8 mouse cellular contexts compared by ENCODE assay signal in the genomic region with DNA sequence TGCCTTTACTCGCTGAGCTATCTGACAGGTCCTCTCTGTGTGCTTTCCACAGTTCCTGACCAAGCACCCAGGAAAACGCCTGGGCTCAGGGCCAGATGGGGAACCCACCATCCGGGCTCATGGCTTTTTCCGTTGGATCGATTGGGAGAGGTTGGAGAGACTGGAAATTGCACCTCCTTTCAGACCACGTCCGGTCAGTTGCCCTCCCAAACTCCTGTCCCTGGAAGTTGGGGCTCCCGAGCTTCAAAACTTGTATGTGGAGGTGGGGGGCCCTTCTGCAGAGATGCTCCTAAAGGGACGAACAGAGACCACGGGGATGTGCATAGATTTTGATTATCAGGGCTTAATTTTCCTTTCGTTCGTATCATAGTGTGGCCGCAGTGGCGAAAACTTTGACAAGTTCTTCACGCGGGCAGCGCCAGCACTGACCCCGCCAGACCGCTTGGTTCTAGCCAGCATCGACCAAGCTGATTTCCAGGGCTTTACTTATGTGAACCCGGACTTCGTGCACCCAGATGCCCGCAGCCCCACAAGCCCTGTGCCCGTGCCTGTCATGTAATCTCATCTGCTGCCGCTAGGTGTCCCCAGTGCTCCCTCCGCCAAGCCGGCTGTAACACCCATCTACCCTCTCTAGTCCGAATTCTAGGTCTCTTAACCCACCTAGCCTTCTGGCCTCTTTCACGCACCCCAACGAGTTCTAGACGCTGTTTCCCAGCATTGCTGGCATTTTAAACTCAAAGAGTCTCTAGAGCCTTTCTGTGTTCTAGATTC. TPM values are rescaled to one million over a fixed set of nuclear protein-coding genes. Genes with fewer than 3 reads are reported as not detected.
DNase-seq lines count a peak whose midpoint lies in the region; ATAC-seq and TF ChIP-seq lines count a peak whose summit lies in the region.

No protein-coding gene starts in this region.

- TF ChIP-seq EP300 in heart, adult 2 months (IDR thresholded peaks at IDR 0.05; ENCODE audit: insufficient read depth, low read depth, low read length): no peak

- intact Hi-C loops in heart, adult 2 months (cut with DNase I): loop anchor here (1.0 to 5.0 kb wide), 2 partner anchors 68 to 118 kb away; no protein-coding TSS in a partner anchor

- 18% methylated on average over 31 of the region's 31 CpGs for WGBS in embryonic facial prominence, embryonic 11.5 days
- 25% methylated on average over 31 of the region's 31 CpGs for WGBS in heart, adult 2 months
- 20% methylated on average over 31 of the region's 31 CpGs for WGBS in limb, embryonic 12.5 days
- WGBS in midbrain, embryonic 16.5 days: 23% methylated on average over 31 of the region's 31 CpGs
- 22% methylated on average over 31 of the region's 31 CpGs for WGBS in spleen, adult 2 months

- DNase-seq in 3134 (ENCODE audit: extremely low read depth, insufficient read length, low spot score): peak; percentile 60
- peak; percentile 86 for DNase-seq in adrenal gland, postnatal 14 days
- peak; percentile 80 for DNase-seq in embryonic facial prominence, embryonic 11.5 days (ENCODE audit: low spot score)
- DNase-seq in heart, adult 2 months: peak; percentile 76 to 86
- DNase-seq in kidney, adult 8-10 months: peak; percentile 49 to 77
- DNase-seq in spleen, adult 2 months (ENCODE audit: low read depth in 1 of 2, low spot score in 2 of 2): peak; percentile 26 to 71

- no peaks in the 10 kb centered on the region for H3K4me1 ChIP-seq in embryonic facial prominence, embryonic 11.5 days (ENCODE audit: control insufficient read depth, insufficient read depth, low read length)
- H3K4me1 ChIP-seq in heart, adult 2 months (ENCODE audit: control insufficient read depth, insufficient read depth, low read length): no peaks in the 10 kb centered on the region
- peaks cover 21% of the 10 kb centered on the region for H3K4me1 ChIP-seq in limb, embryonic 12.5 days (replicated peaks)
- peaks cover 16% of the 10 kb centered on the region for H3K4me1 ChIP-seq in midbrain, embryonic 16.5 days (ENCODE audit: control insufficient read depth, insufficient read depth, low read length)
- no peaks in the 10 kb centered on the region for H3K4me1 ChIP-seq in spleen, adult 2 months (ENCODE audit: control insufficient read depth, insufficient read depth, insufficient read length)

- H3K9me3 ChIP-seq in embryonic facial prominence, embryonic 11.5 days (replicated peaks; ENCODE audit: control insufficient read depth, low read length): no peaks in the 10 kb centered on the region
- no peaks in the 10 kb centered on the region for H3K9me3 ChIP-seq in limb, embryonic 12.5 days
- H3K9me3 ChIP-seq in midbrain, embryonic 16.5 days (replicated peaks; ENCODE audit: control insufficient read depth, low read length, poor library complexity, severe bottlenecking): no peaks in the 10 kb centered on the region

- H3K27ac ChIP-seq in embryonic facial prominence, embryonic 11.5 days (replicated peaks; ENCODE audit: low read depth, low read length): no peak overlapping the region
- no peak overlapping the region for H3K27ac ChIP-seq in heart, adult 2 months
- H3K27ac ChIP-seq in limb, embryonic 12.5 days: no peak overlapping the region
- no peak overlapping the region for H3K27ac ChIP-seq in midbrain, embryonic 16.5 days (ENCODE audit: low read length)
- no peak overlapping the region for H3K27ac ChIP-seq in spleen, adult 2 months (ENCODE audit: insufficient read depth, low read length)

- no peak for TF ChIP-seq POLR2A in heart, adult 2 months (IDR thresholded peaks at IDR 0.05; ENCODE audit: insufficient read depth, low read depth, low read length)
- no peak for TF ChIP-seq POLR2A in spleen, adult 2 months (IDR thresholded peaks at IDR 0.05; ENCODE audit: low read depth, low read length)

- no peak overlapping the region for H3K9ac ChIP-seq in embryonic facial prominence, embryonic 11.5 days (replicated peaks; ENCODE audit: low read length)
- H3K9ac ChIP-seq in heart, adult 2 months (ENCODE audit: low read depth, low read length): no peak overlapping the region
- H3K9ac ChIP-seq in limb, embryonic 12.5 days (replicated peaks): no peak overlapping the region
- H3K9ac ChIP-seq in midbrain, embryonic 16.5 days (ENCODE audit: low read depth, low read length): no peak overlapping the region

- H3K4me3 ChIP-seq in embryonic facial prominence, embryonic 11.5 days (ENCODE audit: low read depth, low read length): no peak overlapping the region
- H3K4me3 ChIP-seq in heart, adult 2 months: no peak overlapping the region
- no peak overlapping the region for H3K4me3 ChIP-seq in limb, embryonic 12.5 days (replicated peaks)
- H3K4me3 ChIP-seq in midbrain, embryonic 16.5 days (ENCODE audit: low read depth, low read length): no peak overlapping the region
- no peak overlapping the region for H3K4me3 ChIP-seq in spleen, adult 2 months (ENCODE audit: extremely low read depth, insufficient read depth, insufficient read length)

- peak overlapping the region; percentile 25 for H3K4me2 ChIP-seq in embryonic facial prominence, embryonic 11.5 days (ENCODE audit: low read depth, low read length)
- H3K4me2 ChIP-seq in limb, embryonic 12.5 days: peak overlapping the region; percentile 37
- peak overlapping the region; percentile 23 for H3K4me2 ChIP-seq in midbrain, embryonic 16.5 days (ENCODE audit: low read length)

- H3K36me3 ChIP-seq in embryonic facial prominence, embryonic 11.5 days (replicated peaks; ENCODE audit: control insufficient read depth, insufficient read depth, low read depth, low read length): no peaks in the 10 kb centered on the region
- H3K36me3 ChIP-seq in heart, adult 2 months (ENCODE audit: control insufficient read depth, insufficient read depth, low read length): no peaks in the 10 kb centered on the region
- no peaks in the 10 kb centered on the region for H3K36me3 ChIP-seq in limb, embryonic 12.5 days
- H3K36me3 ChIP-seq in midbrain, embryonic 16.5 days (ENCODE audit: control insufficient read depth, insufficient read depth, low read length): no peaks in the 10 kb centered on the region
- no peaks in the 10 kb centered on the region for H3K36me3 ChIP-seq in spleen, adult 2 months (ENCODE audit: control insufficient read depth, insufficient read depth, low read length)

- no peak; the same call in 1 of the 2 replicates for TF ChIP-seq CTCF in heart, adult 2 months (IDR thresholded peaks at IDR 0.05)
- peak; percentile 85; the same call in 1 of the 2 replicates for TF ChIP-seq CTCF in spleen, adult 2 months (IDR thresholded peaks at IDR 0.05; ENCODE audit: extremely low read depth, insufficient read depth, insufficient read length, insufficient replicate concordance)

- no peaks in the 10 kb centered on the region for H3K79me2 ChIP-seq in heart, adult 2 months (replicated peaks; ENCODE audit: control insufficient read depth, insufficient read depth, low read length)

- H3K27me3 ChIP-seq in embryonic facial prominence, embryonic 11.5 days (ENCODE audit: control insufficient read depth, insufficient read depth, low read length): no peaks in the 10 kb centered on the region
- H3K27me3 ChIP-seq in heart, adult 2 months (ENCODE audit: control insufficient read depth, insufficient read depth, low read length): peaks cover 4% of the 10 kb centered on the region; the same call in 1 of the 2 replicates
- peaks cover 12% of the 10 kb centered on the region for H3K27me3 ChIP-seq in limb, embryonic 12.5 days
- H3K27me3 ChIP-seq in midbrain, embryonic 16.5 days (ENCODE audit: control insufficient read depth, insufficient read depth, low read depth, low read length): no peaks in the 10 kb centered on the region
- peaks cover 8% of the 10 kb centered on the region; the same call in 1 of the 2 replicates for H3K27me3 ChIP-seq in spleen, adult 2 months (ENCODE audit: control insufficient read depth, insufficient read depth, low read length)

- no peak for ATAC-seq in embryonic facial prominence, embryonic 11.5 days (replicated peaks; ENCODE audit: insufficient number of reproducible peaks, low FRiP score, low TSS enrichment, low read depth)
- ATAC-seq in limb, embryonic 12.5 days (ENCODE audit: insufficient number of reproducible peaks, insufficient read depth, low FRiP score, low TSS enrichment, low read depth): no peak
- ATAC-seq in midbrain, embryonic 16.5 days: no peak; the same call in 1 of the 2 replicates

RNA-seq across cellular contexts. Expression of gene Cacng7, which starts 2.8 kb away (rescaled TPM):
- 7.3 and 10.9 TPM in 2 replicates for total RNA-seq in adrenal gland, postnatal 14 days (2021)
- polyA plus RNA-seq in embryonic facial prominence, embryonic 11.5 days (2014; fragmentation: Nextera tagmentation; extraction: Ambion mirVana): 2.6 and 2.9 TPM in 2 replicates
- 1 to 10 TPM; 4.3 to 5.4 TPM for total RNA-seq in heart, adult 2 months (2021)
- polyA plus RNA-seq in heart, adult 2 months (2012; rRNA removed): 6.7 and 7.7 TPM in 2 replicates
- 3.0 and 3.1 TPM in 2 replicates for polyA plus RNA-seq in limb, embryonic 12.5 days (2016; fragmentation: Nextera tagmentation; extraction: Ambion mirVana)
- polyA plus RNA-seq in midbrain, embryonic 16.5 days (2015; fragmentation: Nextera tagmentation; extraction: Ambion mirVana): 2.6 and 3.0 TPM in 2 replicates
- 1.1 and 1.3 TPM in 2 replicates for polyA plus RNA-seq in spleen, adult 2 months (2012; rRNA removed)

RNA-seq across cellular contexts. Expression of gene Prkcg, which starts 41.0 kb away (rescaled TPM):
- 2.1 and 2.3 TPM in 2 replicates for total RNA-seq in adrenal gland, postnatal 14 days (2021)
- polyA plus RNA-seq in embryonic facial prominence, embryonic 11.5 days (2014; fragmentation: Nextera tagmentation; extraction: Ambion mirVana): 0.39 and 2.0 TPM in 2 replicates
- 1 to 10 TPM in 1 of 2 experiments, under 1 TPM in 1; 0.89 to 3.0 TPM for total RNA-seq in heart, adult 2 months (2021)
- polyA plus RNA-seq in heart, adult 2 months (2012; rRNA removed): 4.5 and 4.7 TPM in 2 replicates
- polyA plus RNA-seq in limb, embryonic 12.5 days (2016; fragmentation: Nextera tagmentation; extraction: Ambion mirVana): 3.8 TPM in 1 of 2 replicates, not detected in the other
- polyA plus RNA-seq in midbrain, embryonic 16.5 days (2015; fragmentation: Nextera tagmentation; extraction: Ambion mirVana): 3.3 and 3.8 TPM in 2 replicates
- polyA plus RNA-seq in spleen, adult 2 months (2012; rRNA removed): 4.8 and 5.7 TPM in 2 replicates

RNA-seq across cellular contexts. Expression of gene Myadm, which starts 41.1 kb away (rescaled TPM):
- 94.6 and 99.3 TPM in 2 replicates for total RNA-seq in adrenal gland, postnatal 14 days (2021)
- polyA plus RNA-seq in embryonic facial prominence, embryonic 11.5 days (2014; fragmentation: Nextera tagmentation; extraction: Ambion mirVana): 36.9 and 38.5 TPM in 2 replicates
- 100 to 1,000 TPM; 131 to 139 TPM for total RNA-seq in heart, adult 2 months (2021)
- 397 and 685 TPM in 2 replicates for polyA plus RNA-seq in heart, adult 2 months (2012; rRNA removed)
- polyA plus RNA-seq in limb, embryonic 12.5 days (2016; fragmentation: Nextera tagmentation; extraction: Ambion mirVana): 24.9 and 29.3 TPM in 2 replicates
- 32.7 and 36.4 TPM in 2 replicates for polyA plus RNA-seq in midbrain, embryonic 16.5 days (2015; fragmentation: Nextera tagmentation; extraction: Ambion mirVana)
- 126 and 181 TPM in 2 replicates for polyA plus RNA-seq in spleen, adult 2 months (2012; rRNA removed)
